Mouse (Mus musculus): ENCODE measurements around the gene AI837181. TPM values are rescaled to one million over a fixed set of nuclear protein-coding genes. Genes with fewer than 3 reads are reported as not detected.

Gene AI837181
- polyA plus RNA-seq (2015; fragmentation: Illumina TruSeq; extraction: RNeasy Lipid Tissue Mini Kit (QIAGEN cat#74804); ENCODE audit: insufficient read depth, low read depth, low replicate concordance) = 12.1 TPM

DNA sequence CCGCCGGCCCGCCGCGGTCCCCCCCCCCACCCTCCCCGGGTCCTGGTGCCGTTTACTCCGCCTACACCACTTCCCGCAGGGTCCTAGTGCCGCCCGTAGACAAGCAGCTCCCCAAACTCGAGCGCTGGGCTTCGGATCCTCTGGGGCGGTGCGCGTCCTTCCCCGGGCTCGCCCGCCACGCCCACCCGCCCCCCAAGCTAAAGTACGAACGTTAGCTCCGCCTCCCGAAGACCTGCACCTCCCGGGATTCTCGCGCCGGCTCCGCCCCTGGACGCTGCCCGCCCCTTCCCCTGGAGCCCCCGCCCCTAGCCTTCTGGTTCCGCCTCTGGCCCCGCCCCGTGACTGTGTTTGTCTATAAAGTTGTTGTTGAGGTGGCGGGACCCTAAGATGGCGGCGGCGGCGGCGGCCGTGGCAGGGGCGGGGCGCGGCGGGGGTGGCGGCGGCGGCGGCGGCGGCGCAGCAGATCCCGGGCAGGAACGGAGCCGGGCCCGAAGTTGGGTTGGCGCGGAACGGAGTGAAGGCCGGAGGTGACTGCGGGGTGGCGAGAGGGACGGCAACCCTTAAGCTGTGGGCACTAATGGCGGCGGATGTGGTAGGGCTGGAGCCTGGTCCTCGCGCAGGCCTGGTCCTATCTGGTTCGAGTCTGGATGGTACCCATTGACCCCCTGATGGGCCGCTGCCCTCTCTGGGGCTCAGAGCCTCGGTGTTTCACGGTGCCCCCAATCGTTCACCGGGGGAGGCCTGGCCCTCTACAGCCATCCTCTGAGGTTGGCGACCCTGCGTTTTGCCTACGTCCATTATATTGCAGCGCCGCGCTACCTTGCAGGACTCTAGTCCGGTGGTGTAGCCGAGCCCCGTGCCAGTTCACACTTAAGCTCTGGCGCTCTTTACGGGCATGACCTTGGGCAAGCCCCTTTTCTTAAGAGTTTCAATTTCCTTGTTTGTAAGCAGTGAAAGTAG is at the start of gene AI837181, which contains the start of gene Drap1:
Gene AI837181, plus strand, starts transcription at position 363 of the 960 bp plus-strand sequence.
Gene Drap1, minus strand, starts transcription at position 198 of the 960 bp plus-strand sequence.

DNA sequence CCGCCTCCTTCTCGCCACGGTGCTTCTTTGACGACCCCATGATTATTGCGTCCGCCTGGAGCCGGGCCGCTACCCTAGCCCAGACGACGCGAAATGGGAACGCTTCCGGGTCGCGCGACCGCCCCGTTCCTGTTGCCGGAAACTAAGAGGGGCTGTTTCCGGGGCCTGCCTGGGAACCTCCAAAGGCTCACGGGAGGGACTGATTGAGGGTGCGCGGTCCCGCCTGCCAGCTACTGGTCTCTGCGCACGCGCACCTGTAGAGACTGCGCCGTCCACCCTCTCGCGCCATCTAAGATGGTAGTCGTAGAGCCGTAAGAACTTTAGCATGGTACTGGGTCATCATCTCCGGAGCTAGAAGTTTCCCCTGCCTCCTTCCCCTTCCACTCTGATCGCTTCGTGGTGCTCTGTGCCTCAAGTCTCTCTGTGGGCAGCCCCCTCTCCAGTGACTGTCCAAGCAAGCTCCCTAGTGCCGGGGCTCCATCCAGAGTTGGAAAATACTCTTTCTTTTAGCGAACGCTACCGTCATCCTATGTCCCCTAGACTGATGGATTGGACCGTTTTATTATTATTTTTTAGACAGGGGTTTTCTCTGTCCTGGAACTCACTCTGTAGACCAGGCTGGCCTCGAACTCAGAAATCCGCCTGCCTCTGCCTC is 36.2 kb upstream of the AI837181 start, which contains the start of gene Sart1:
Gene Sart1, minus strand, starts transcription at position 116 of the 655 bp plus-strand sequence.

GRCm38 (mm10) chr19:5402293-5402692 is 22.7 kb upstream of the AI837181 start, which contains the start of gene Tsga10ip:
TSS of gene Tsga10ip (minus strand) at chr19:5402526.

DNA sequence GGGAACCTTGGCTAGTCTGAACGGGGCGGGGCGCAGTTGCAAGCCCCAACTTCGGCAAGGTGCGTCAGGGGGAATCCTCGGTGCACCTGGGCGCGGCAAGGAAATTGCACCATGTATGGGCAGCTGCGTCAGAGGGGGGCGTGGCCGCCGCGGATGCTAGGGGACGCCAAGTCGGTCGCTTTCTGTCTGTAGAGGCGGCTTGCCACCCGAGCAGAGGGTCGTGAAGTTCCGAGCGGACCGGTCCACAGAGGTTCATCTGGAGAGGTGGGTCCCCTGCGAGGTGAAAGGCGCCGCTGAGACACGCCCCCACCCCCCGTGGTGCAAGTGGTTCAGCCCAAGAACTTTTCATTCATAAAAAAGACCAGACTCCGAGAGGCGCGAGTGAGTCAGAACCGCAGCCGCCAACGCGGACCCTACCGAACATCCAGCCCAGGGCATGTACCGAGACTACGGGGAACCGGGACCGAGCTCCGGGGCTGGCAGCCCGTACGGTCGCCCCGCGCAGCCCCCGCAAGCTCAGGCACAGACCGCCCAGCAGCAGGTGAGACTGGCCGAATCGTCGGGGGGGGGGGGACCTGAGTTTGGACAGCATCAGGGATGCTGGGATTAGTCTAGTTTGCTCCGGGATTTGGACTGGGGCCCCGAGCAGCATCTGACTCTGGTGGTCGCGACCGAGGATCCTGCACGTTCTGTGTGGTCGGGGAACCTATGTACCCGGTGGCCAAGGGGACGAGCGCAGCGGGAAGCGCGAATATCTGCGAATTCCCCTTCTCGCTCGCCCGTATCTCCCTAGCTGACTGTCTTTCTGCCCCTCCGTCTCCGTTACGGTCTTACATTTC is 22.8 kb downstream of the AI837181 start, which contains the start of gene Fosl1:
Gene Fosl1, plus strand, starts transcription at position 33 of the 839 bp plus-strand sequence.

DNA sequence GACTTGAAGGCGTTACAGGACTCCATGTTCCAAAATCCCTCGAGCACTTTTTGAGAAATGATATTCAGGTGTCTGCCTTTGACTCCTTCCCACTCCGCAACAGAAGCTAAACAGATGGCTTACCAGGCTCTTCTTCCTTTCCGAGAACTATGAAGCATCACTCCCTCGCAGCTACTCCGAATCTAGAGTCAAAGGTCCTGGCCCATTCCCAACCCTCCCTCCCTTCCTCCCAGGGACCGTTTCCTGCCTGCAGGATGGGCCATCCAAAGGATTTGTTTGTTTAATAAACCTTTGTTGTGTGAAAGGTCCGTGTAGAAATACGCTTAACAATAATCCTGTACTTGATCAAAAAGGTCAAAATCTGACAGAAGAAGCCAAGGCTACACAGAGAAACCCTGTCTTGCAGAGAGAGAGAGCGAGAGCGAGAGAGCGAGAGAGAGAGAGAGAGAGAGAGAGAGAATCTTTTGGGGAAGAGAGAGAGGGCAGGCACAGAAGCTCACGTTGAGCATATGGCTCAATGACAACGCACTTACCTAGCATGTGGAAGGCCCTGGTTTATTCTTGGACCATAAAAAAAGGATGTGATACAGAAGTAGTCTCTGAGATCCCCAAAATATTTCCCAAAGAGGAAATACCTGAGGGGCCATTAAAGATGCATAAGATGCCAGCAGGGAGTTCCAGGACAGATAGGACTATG is 33.0 kb downstream of the AI837181 start, which contains the start of gene Ccdc85b:
Gene Ccdc85b, minus strand, starts transcription at position 149 of the 697 bp plus-strand sequence.

GRCm38 (mm10) chr19:5460465-5460911 is 35.5 kb downstream of the AI837181 start, which contains the start of gene Fibp:
TSS of gene Fibp (plus strand) at chr19:5460615.

GRCm38 (mm10) chr19:5468374-5468773 is 43.4 kb downstream of the AI837181 start, which contains the start of gene Ctsw:
TSS of gene Ctsw (minus strand) at chr19:5468507.

GRCm38 (mm10) chr19:5473720-5474119 is 48.8 kb downstream of the AI837181 start, which contains the start of gene Efemp2:
TSS of gene Efemp2 (plus strand) at chr19:5473954.

Other genes with a start within 250 kb of the AI837181 start
- gene Pacs1, start 152.0 kb upstream of the AI837181 start, polyA plus RNA-seq (2015; fragmentation: Illumina TruSeq; extraction: RNeasy Lipid Tissue Mini Kit (QIAGEN cat#74804); ENCODE audit: insufficient read depth, low read depth, low replicate concordance) = 3.9 TPM
- 39.5 TPM for gene Sf3b2, start 129.7 kb upstream of the AI837181 start, polyA plus RNA-seq (2015; fragmentation: Illumina TruSeq; extraction: RNeasy Lipid Tissue Mini Kit (QIAGEN cat#74804); ENCODE audit: insufficient read depth, low read depth, low replicate concordance)
- gene Gal3st3, start 126.8 kb upstream of the AI837181 start, polyA plus RNA-seq (2015; fragmentation: Illumina TruSeq; extraction: RNeasy Lipid Tissue Mini Kit (QIAGEN cat#74804); ENCODE audit: insufficient read depth, low read depth, low replicate concordance) = not detected
- not detected for gene Catsper1, start 89.4 kb upstream of the AI837181 start, polyA plus RNA-seq (2015; fragmentation: Illumina TruSeq; extraction: RNeasy Lipid Tissue Mini Kit (QIAGEN cat#74804); ENCODE audit: insufficient read depth, low read depth, low replicate concordance)
- gene Cst6, start 75.6 kb upstream of the AI837181 start, polyA plus RNA-seq (2015; fragmentation: Illumina TruSeq; extraction: RNeasy Lipid Tissue Mini Kit (QIAGEN cat#74804); ENCODE audit: insufficient read depth, low read depth, low replicate concordance) = 3.7 TPM
- gene Eif1ad, start 58.4 kb upstream of the AI837181 start, polyA plus RNA-seq (2015; fragmentation: Illumina TruSeq; extraction: RNeasy Lipid Tissue Mini Kit (QIAGEN cat#74804); ENCODE audit: insufficient read depth, low read depth, low replicate concordance) = 6.5 TPM
- 29.9 TPM for gene Banf1, start 58.0 kb upstream of the AI837181 start, polyA plus RNA-seq (2015; fragmentation: Illumina TruSeq; extraction: RNeasy Lipid Tissue Mini Kit (QIAGEN cat#74804); ENCODE audit: insufficient read depth, low read depth, low replicate concordance)
- gene Sart1, start 36.4 kb upstream of the AI837181 start, polyA plus RNA-seq (2015; fragmentation: Illumina TruSeq; extraction: RNeasy Lipid Tissue Mini Kit (QIAGEN cat#74804); ENCODE audit: insufficient read depth, low read depth, low replicate concordance) = 47.0 TPM
- gene Tsga10ip, start 22.6 kb upstream of the AI837181 start, polyA plus RNA-seq (2015; fragmentation: Illumina TruSeq; extraction: RNeasy Lipid Tissue Mini Kit (QIAGEN cat#74804); ENCODE audit: insufficient read depth, low read depth, low replicate concordance) = 6.0 TPM
- gene Drap1, start 165 bp upstream of the AI837181 start, polyA plus RNA-seq (2015; fragmentation: Illumina TruSeq; extraction: RNeasy Lipid Tissue Mini Kit (QIAGEN cat#74804); ENCODE audit: insufficient read depth, low read depth, low replicate concordance) = 51.3 TPM
- gene Fosl1, start 22.4 kb downstream of the AI837181 start, polyA plus RNA-seq (2015; fragmentation: Illumina TruSeq; extraction: RNeasy Lipid Tissue Mini Kit (QIAGEN cat#74804); ENCODE audit: insufficient read depth, low read depth, low replicate concordance) = not detected
- gene Ccdc85b, start 32.8 kb downstream of the AI837181 start, polyA plus RNA-seq (2015; fragmentation: Illumina TruSeq; extraction: RNeasy Lipid Tissue Mini Kit (QIAGEN cat#74804); ENCODE audit: insufficient read depth, low read depth, low replicate concordance) = 5.0 TPM
- 29.7 TPM for gene Fibp, start 35.5 kb downstream of the AI837181 start, polyA plus RNA-seq (2015; fragmentation: Illumina TruSeq; extraction: RNeasy Lipid Tissue Mini Kit (QIAGEN cat#74804); ENCODE audit: insufficient read depth, low read depth, low replicate concordance)
- 0.92 TPM for gene Ctsw, start 43.4 kb downstream of the AI837181 start, polyA plus RNA-seq (2015; fragmentation: Illumina TruSeq; extraction: RNeasy Lipid Tissue Mini Kit (QIAGEN cat#74804); ENCODE audit: insufficient read depth, low read depth, low replicate concordance)
- 8.8 TPM for gene Efemp2, start 48.8 kb downstream of the AI837181 start, polyA plus RNA-seq (2015; fragmentation: Illumina TruSeq; extraction: RNeasy Lipid Tissue Mini Kit (QIAGEN cat#74804); ENCODE audit: insufficient read depth, low read depth, low replicate concordance)
- gene Mus81, start 63.3 kb downstream of the AI837181 start, polyA plus RNA-seq (2015; fragmentation: Illumina TruSeq; extraction: RNeasy Lipid Tissue Mini Kit (QIAGEN cat#74804); ENCODE audit: insufficient read depth, low read depth, low replicate concordance) = 14.4 TPM
- gene Cfl1, start 65.3 kb downstream of the AI837181 start, polyA plus RNA-seq (2015; fragmentation: Illumina TruSeq; extraction: RNeasy Lipid Tissue Mini Kit (QIAGEN cat#74804); ENCODE audit: insufficient read depth, low read depth, low replicate concordance) = 65.0 TPM
- gene 1700020D05Rik, start 78.6 kb downstream of the AI837181 start, polyA plus RNA-seq (2015; fragmentation: Illumina TruSeq; extraction: RNeasy Lipid Tissue Mini Kit (QIAGEN cat#74804); ENCODE audit: insufficient read depth, low read depth, low replicate concordance) = not detected
- gene Snx32, start 85.4 kb downstream of the AI837181 start, polyA plus RNA-seq (2015; fragmentation: Illumina TruSeq; extraction: RNeasy Lipid Tissue Mini Kit (QIAGEN cat#74804); ENCODE audit: insufficient read depth, low read depth, low replicate concordance) = 3.4 TPM
- 0.89 TPM for gene Ovol1, start 135.5 kb downstream of the AI837181 start, polyA plus RNA-seq (2015; fragmentation: Illumina TruSeq; extraction: RNeasy Lipid Tissue Mini Kit (QIAGEN cat#74804); ENCODE audit: insufficient read depth, low read depth, low replicate concordance)
- gene Ap5b1, start 142.9 kb downstream of the AI837181 start, polyA plus RNA-seq (2015; fragmentation: Illumina TruSeq; extraction: RNeasy Lipid Tissue Mini Kit (QIAGEN cat#74804); ENCODE audit: insufficient read depth, low read depth, low replicate concordance) = 0.85 TPM
- gene Rnaseh2c, start 176.7 kb downstream of the AI837181 start, polyA plus RNA-seq (2015; fragmentation: Illumina TruSeq; extraction: RNeasy Lipid Tissue Mini Kit (QIAGEN cat#74804); ENCODE audit: insufficient read depth, low read depth, low replicate concordance) = 19.0 TPM
- 10.2 TPM for gene Kat5, start 185.1 kb downstream of the AI837181 start, polyA plus RNA-seq (2015; fragmentation: Illumina TruSeq; extraction: RNeasy Lipid Tissue Mini Kit (QIAGEN cat#74804); ENCODE audit: insufficient read depth, low read depth, low replicate concordance)
- 13.3 TPM for gene Rela, start 212.3 kb downstream of the AI837181 start, polyA plus RNA-seq (2015; fragmentation: Illumina TruSeq; extraction: RNeasy Lipid Tissue Mini Kit (QIAGEN cat#74804); ENCODE audit: insufficient read depth, low read depth, low replicate concordance)
- 14.3 TPM for gene Sipa1, start 238.6 kb downstream of the AI837181 start, polyA plus RNA-seq (2015; fragmentation: Illumina TruSeq; extraction: RNeasy Lipid Tissue Mini Kit (QIAGEN cat#74804); ENCODE audit: insufficient read depth, low read depth, low replicate concordance)

Measured in pancreas, adult 10 weeks (tissue).